Mouse (Mus musculus) adrenal gland, adult 2 months (tissue): Measurements from ENCODE around the gene Safb. TPM values are rescaled to one million over a fixed set of nuclear protein-coding genes. Genes with fewer than 3 reads are reported as not detected.
A peak's percentile ranks its signal among the peaks of the same experiment; 100 is the strongest.

Experiments used
- DNase-seq: peaks from one replicate; pipeline ENCODE4 v3.0.0; 2021
- long read RNA-seq: library from polyadenylated mRNA; stranded (forward); transcript quantifications from one replicate; pipeline ENCODE4 v2.0.0, GENCODE M21; 2021
- polyA plus RNA-seq: library from polyadenylated mRNA; depleted of rRNA; stranded (reverse); fragments of >200 nt; gene quantifications from 2 replicates; pipeline ENCODE4 v1.2.3, GENCODE M21; 2012; rRNA removed
- total RNA-seq, 2 experiments: library from RNA; stranded (reverse); gene quantifications; 2 replicates each; pipeline ENCODE4 v1.2.3; 2021

Gene Safb
- total RNA-seq, result 100 to 1,000 TPM in 1 of 2 experiments, 10 to 100 TPM in 1; 87.4 to 126 TPM
- polyA plus RNA-seq, result 77.8 and 121 TPM in 2 replicates
- long read RNA-seq, transcript Safb-201 (21 exons, 3,106 nt), result major isoform, 37 of 47 reads
- long read RNA-seq, transcript Safb-207 (21 exons, 3,122 nt), result minor isoform, 5 of 47 reads
- long read RNA-seq, partial matches to known transcripts, result 1 of 47 reads
- long read RNA-seq, other reads (novel, unspliced or antisense), result 4 of 47 reads

GRCm38 (mm10) chr17:56584257-56585130 is at the start of gene Safb, which contains the start of gene Safb2:
Gene Safb, plus strand, starts transcription at chr17:56584825.
Gene Safb2, minus strand, starts transcription at chr17:56584585.
- peak; percentile 100 for DNase-seq

GRCm38 (mm10) chr17:56536192-56536591 is 48.4 kb upstream of the Safb start:
- no peak for DNase-seq

- no peak for DNase-seq
Measured at GRCm38 (mm10) chr17:56536874-56537273, 47.8 kb upstream of the Safb start.

- no peak for DNase-seq
Measured at GRCm38 (mm10) chr17:56537912-56538311, 46.7 kb upstream of the Safb start.

- DNase-seq, result no peak
Measured at GRCm38 (mm10) chr17:56540562-56540975, 44.1 kb upstream of the Safb start.

GRCm38 (mm10) chr17:56542736-56543135 is 41.9 kb upstream of the Safb start:
- no peak for DNase-seq

- no peak for DNase-seq
Measured at GRCm38 (mm10) chr17:56543684-56544224, 40.9 kb upstream of the Safb start.

GRCm38 (mm10) chr17:56544699-56545387 is 39.8 kb upstream of the Safb start:
- no peak for DNase-seq

- DNase-seq, result no peak
Measured at GRCm38 (mm10) chr17:56545945-56546344, 38.7 kb upstream of the Safb start.

- no peak for DNase-seq
Measured at GRCm38 (mm10) chr17:56546576-56546975, 38.0 kb upstream of the Safb start.

GRCm38 (mm10) chr17:56547116-56547845 is 37.3 kb upstream of the Safb start:
- DNase-seq, result no peak

- no peak for DNase-seq
Measured at GRCm38 (mm10) chr17:56547846-56548604, 36.6 kb upstream of the Safb start.

GRCm38 (mm10) chr17:56548605-56549105 is 36.0 kb upstream of the Safb start:
- DNase-seq, result no peak

- no peak for DNase-seq
Measured at GRCm38 (mm10) chr17:56550784-56551475, 33.7 kb upstream of the Safb start.

GRCm38 (mm10) chr17:56551841-56552581 is 32.6 kb upstream of the Safb start:
- no peak for DNase-seq

- DNase-seq, result peak; percentile 51
Measured at GRCm38 (mm10) chr17:56552781-56553363, 31.8 kb upstream of the Safb start.

GRCm38 (mm10) chr17:56554122-56554551 is 30.5 kb upstream of the Safb start, which contains the start of gene Gm20219:
Gene Gm20219, minus strand, starts transcription at chr17:56554387.
- DNase-seq, result no peak

GRCm38 (mm10) chr17:56558448-56558847 is 26.2 kb upstream of the Safb start:
- peak; percentile 71 for DNase-seq

GRCm38 (mm10) chr17:56559386-56559785 is 25.2 kb upstream of the Safb start:
- DNase-seq, result peak; percentile 31
